Mouse (Mus musculus) bone marrow macrophage, adult 2 months (primary cell): ENCODE results near the gene Slit3.

Experiments used
- CTCF ChIP-seq: IDR thresholded peaks from 2 replicates; pipeline ENCODE4 v1.5.1; 2012; ENCODE audit warnings: low read depth, mild to moderate bottlenecking, low read length, moderate library complexity
- POLR2A ChIP-seq: IDR thresholded peaks from 2 replicates; pipeline ENCODE4 v1.6.1; 2012; ENCODE audit warnings: mild to moderate bottlenecking, low read depth, low read length, borderline replicate concordance

DNA sequence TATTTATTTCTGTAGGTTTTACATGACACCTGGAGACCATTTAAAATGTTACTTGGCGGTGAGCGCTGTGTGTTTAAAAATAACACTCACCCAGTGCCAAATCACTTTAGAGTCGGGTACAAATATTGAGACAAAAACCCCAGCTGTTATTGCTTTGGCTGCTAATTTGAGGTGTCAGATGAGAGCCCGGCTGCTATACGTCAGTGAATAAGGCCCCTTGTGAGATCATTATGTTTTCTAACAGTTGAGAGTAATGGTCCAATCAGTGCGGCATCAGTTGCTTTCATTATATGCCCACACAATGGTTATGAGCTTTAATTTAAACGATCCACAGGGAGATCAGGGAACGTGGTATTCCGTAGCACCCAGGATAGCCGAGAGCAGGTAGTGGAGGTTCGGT is 435.2 kb downstream of the Slit3 start:
- TF ChIP-seq CTCF (no peak), POLR2A (no peak)
